Mouse (Mus musculus): Measurements from ENCODE around the gene Shroom1. TPM values are rescaled to one million over a fixed set of nuclear protein-coding genes. Genes with fewer than 3 reads are reported as not detected.

Gene Shroom1
- polyA plus RNA-seq, 1 experiment from 2014 or later, result 2.5 TPM

DNA sequence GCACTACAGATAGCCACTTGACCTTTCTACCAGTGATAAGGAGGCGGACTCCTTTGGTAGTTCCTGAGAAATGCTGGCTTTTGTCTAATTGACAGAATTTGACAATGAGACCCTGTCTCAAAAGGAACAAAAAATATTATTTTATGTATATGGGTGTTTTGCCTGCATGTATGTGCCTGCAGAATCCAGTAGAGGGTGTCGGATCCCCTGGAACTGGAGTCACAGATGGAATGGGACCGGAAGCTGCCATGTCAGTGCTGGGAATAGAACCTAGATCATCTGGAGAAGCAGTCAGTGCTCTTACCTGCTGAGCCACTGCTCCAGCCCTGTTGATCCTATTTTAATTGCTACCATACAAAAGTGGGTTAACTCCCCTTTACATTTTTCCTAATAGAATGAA is 15.7 kb downstream of the Shroom1 start:
- ATAC-seq (ENCODE audit: low FRiP score) (no peak), DNase-seq (ENCODE audit: low spot score) (no peak)
- H3K27ac ChIP-seq, result no peak overlapping the region
- H3K4me1 ChIP-seq (replicated peaks; ENCODE audit: control insufficient read depth, insufficient read depth, low read length), result peaks cover 19% of the 10 kb centered on the region
- no peaks in the 10 kb centered on the region for H3K36me3 ChIP-seq (replicated peaks; ENCODE audit: control insufficient read depth, insufficient read depth)
- no peak overlapping the region for H3K9ac ChIP-seq
- peaks cover 31% of the 10 kb centered on the region for H3K27me3 ChIP-seq (ENCODE audit: control insufficient read depth, insufficient read depth, low read length)
- no peak overlapping the region for H3K4me2 ChIP-seq (replicated peaks)
- H3K9me3 ChIP-seq (ENCODE audit: control insufficient read depth, low read length), result no peaks in the 10 kb centered on the region
- no peak overlapping the region for H3K4me3 ChIP-seq (replicated peaks; ENCODE audit: low read length)
- WGBS, result 80% methylated on average over 3 of the region's 3 CpGs

DNA sequence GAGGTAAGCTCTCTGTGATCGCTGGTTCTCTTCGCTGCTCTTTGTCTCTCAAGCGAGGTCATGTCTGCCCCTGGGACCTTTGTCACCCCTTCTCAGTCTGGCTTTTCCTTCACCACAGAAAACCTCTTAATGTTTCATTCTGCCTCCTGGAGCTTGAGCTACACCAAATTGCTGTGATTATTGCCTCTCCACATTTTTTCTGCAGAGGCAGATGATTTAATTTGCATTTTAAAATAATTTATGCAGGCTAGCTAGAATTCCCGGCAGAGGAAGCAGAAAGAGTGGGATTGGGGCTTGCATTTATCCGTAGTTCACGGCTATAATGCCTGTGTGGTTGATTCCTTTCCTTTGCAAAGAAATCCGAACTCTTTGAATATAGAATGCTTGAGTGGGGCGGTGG is 18.6 kb downstream of the Shroom1 start:
- peak overlapping the region; percentile 45 for H3K9ac ChIP-seq
- no peaks in the 10 kb centered on the region for H3K36me3 ChIP-seq (replicated peaks; ENCODE audit: control insufficient read depth, insufficient read depth)
- 0 out of 2 replicates have a peak overlapping the region, but pooled peaks have one; percentile 2 for H3K4me3 ChIP-seq (replicated peaks; ENCODE audit: low read length)
- no peak for DNase-seq (ENCODE audit: low spot score)
- H3K9me3 ChIP-seq (ENCODE audit: control insufficient read depth, low read length), result no peaks in the 10 kb centered on the region
- H3K4me1 ChIP-seq (replicated peaks; ENCODE audit: control insufficient read depth, insufficient read depth, low read length), result peaks cover 32% of the 10 kb centered on the region
- WGBS, result 11% methylated on average over 8 of the region's 8 CpGs
- H3K27ac ChIP-seq, result peak overlapping the region; percentile 62
- peak overlapping the region; percentile 37 for H3K4me2 ChIP-seq (replicated peaks)
- H3K27me3 ChIP-seq (ENCODE audit: control insufficient read depth, insufficient read depth, low read length), result peaks cover 56% of the 10 kb centered on the region
- ATAC-seq (ENCODE audit: low FRiP score), result no peak

- H3K27me3 ChIP-seq (ENCODE audit: control insufficient read depth, insufficient read depth, low read length), result peaks cover 68% of the 10 kb centered on the region
- ATAC-seq (ENCODE audit: low FRiP score), result no peak
- 44% methylated on average over 7 of the region's 7 CpGs for WGBS
Observed at GRCm38 (mm10) chr11:53477833-53478232, 20.8 kb downstream of the Shroom1 start.

GRCm38 (mm10) chr11:53478383-53479170 is 21.6 kb downstream of the Shroom1 start:
- no peak overlapping the region for H3K27ac ChIP-seq
- H3K4me3 ChIP-seq (replicated peaks; ENCODE audit: low read length), result peak overlapping the region; percentile 41
- WGBS, result 5% methylated on average over 79 of the region's 79 CpGs
- DNase-seq (ENCODE audit: low spot score) (no peak), ATAC-seq (ENCODE audit: low FRiP score) (peak; percentile 35; the same call in 1 of the 2 replicates)
- no peaks in the 10 kb centered on the region for H3K9me3 ChIP-seq (ENCODE audit: control insufficient read depth, low read length)
- H3K27me3 ChIP-seq (ENCODE audit: control insufficient read depth, insufficient read depth, low read length), result peaks cover 72% of the 10 kb centered on the region
- H3K9ac ChIP-seq, result peak overlapping the region; percentile 57
- peaks cover 30% of the 10 kb centered on the region for H3K4me1 ChIP-seq (replicated peaks; ENCODE audit: control insufficient read depth, insufficient read depth, low read length)
- peak overlapping the region; percentile 65 for H3K4me2 ChIP-seq (replicated peaks)
- no peaks in the 10 kb centered on the region for H3K36me3 ChIP-seq (replicated peaks; ENCODE audit: control insufficient read depth, insufficient read depth)

More at GRCm38 (mm10) chr11:53477833-53478232, 20.8 kb downstream of the Shroom1 start:
- no peak overlapping the region for H3K9ac ChIP-seq
- no peak overlapping the region for H3K4me2 ChIP-seq (replicated peaks)
- no peak for DNase-seq (ENCODE audit: low spot score)
- H3K36me3 ChIP-seq (replicated peaks; ENCODE audit: control insufficient read depth, insufficient read depth), result no peaks in the 10 kb centered on the region
- no peak overlapping the region for H3K27ac ChIP-seq
- H3K4me1 ChIP-seq (replicated peaks; ENCODE audit: control insufficient read depth, insufficient read depth, low read length), result peaks cover 30% of the 10 kb centered on the region
- no peak overlapping the region for H3K4me3 ChIP-seq (replicated peaks; ENCODE audit: low read length)
- no peaks in the 10 kb centered on the region for H3K9me3 ChIP-seq (ENCODE audit: control insufficient read depth, low read length)

DNA sequence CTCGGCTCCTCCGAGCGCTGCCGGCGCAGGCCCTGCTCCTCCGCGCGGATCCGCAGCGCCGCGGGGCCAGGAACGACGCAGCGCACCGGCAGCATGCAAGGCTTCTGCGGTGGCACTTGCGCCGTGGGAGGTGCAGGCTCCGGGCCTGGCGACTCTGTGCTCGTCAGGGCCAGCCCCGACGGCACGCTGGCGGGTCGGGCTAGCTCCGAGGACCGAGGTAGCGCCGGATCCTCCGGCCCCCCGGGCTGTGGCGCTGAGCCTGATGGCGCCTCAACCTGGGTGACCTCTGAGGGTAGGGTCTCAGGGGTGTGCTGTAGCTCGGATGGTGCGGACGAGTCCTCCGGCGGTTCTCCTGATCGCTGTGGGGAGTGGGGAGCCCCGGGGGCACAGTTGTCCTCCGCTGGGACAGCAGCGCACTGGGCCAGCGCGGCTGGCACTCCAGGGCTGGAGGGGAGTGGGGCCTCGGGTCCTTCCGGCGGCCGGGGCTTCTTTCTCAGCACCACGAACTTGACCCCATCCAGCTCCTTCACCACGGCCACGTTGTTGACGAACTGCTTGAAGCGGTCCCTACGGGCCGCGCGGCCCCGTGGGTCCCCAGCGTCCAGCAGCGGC is 22.3 kb downstream of the Shroom1 start:
- DNase-seq (ENCODE audit: low spot score) (no peak), ATAC-seq (ENCODE audit: low FRiP score) (0 out of 2 replicates have a peak, but pooled peaks have one; percentile 5)
- 1% methylated on average over 56 of the region's 62 CpGs for WGBS
- no peak overlapping the region for H3K27ac ChIP-seq
- no peaks in the 10 kb centered on the region for H3K9me3 ChIP-seq (ENCODE audit: control insufficient read depth, low read length)
- peak overlapping the region; percentile 57 for H3K9ac ChIP-seq
- peaks cover 67% of the 10 kb centered on the region for H3K27me3 ChIP-seq (ENCODE audit: control insufficient read depth, insufficient read depth, low read length)
- H3K36me3 ChIP-seq (replicated peaks; ENCODE audit: control insufficient read depth, insufficient read depth), result no peaks in the 10 kb centered on the region
- H3K4me3 ChIP-seq (replicated peaks; ENCODE audit: low read length), result peak overlapping the region; percentile 41
- H3K4me1 ChIP-seq (replicated peaks; ENCODE audit: control insufficient read depth, insufficient read depth, low read length), result peaks cover 30% of the 10 kb centered on the region
- peak overlapping the region; percentile 65 for H3K4me2 ChIP-seq (replicated peaks)

DNA sequence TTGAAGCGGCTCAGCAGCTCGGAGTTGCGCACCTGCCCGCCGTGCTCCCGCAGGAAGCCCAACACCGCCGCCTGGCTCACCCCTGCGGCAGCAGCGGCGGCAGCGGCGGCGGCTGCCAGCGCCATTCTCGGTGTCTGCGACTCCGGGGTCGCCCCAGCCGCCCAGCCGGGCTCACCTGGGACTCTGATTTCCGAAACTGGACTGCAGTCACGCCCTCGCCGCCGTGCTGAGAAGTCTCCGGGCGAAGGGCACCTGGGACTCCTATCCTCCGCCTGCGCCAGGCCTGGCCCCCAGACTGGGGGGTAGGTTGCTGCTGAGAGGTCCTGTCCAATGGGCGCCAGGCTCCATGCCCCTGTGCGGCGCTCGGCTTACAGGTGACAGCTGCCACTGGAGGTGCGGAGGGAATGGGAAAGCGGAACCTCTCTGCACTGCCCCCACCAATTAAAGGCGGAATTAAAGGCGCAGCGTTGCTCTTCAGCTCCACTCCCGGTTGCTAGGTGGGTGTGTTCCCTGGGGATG is 22.8 kb downstream of the Shroom1 start, which contains the start of the genes Gm9945 and Sowaha:
Gm9945 (plus strand) TSS at position 384 of the 519 bp plus-strand sequence.
Sowaha (minus strand) TSS at position 492 of the 519 bp plus-strand sequence.
- H3K27ac ChIP-seq, result no peak within 1 kb of the TSS
- DNase-seq (ENCODE audit: low spot score), result no peak
- peak; percentile 54; the same call in 1 of the 2 replicates for ATAC-seq (ENCODE audit: low FRiP score)
- peaks cover 67% of the 10 kb centered on the region for H3K27me3 ChIP-seq (ENCODE audit: control insufficient read depth, insufficient read depth, low read length)
- H3K4me3 ChIP-seq (replicated peaks; ENCODE audit: low read length), result peak within 1 kb of the TSS; percentile 41
- no peaks in the 10 kb centered on the region for H3K36me3 ChIP-seq (replicated peaks; ENCODE audit: control insufficient read depth, insufficient read depth)
- no peaks in the 10 kb centered on the region for H3K9me3 ChIP-seq (ENCODE audit: control insufficient read depth, low read length)
- H3K4me1 ChIP-seq (replicated peaks; ENCODE audit: control insufficient read depth, insufficient read depth, low read length), result peaks cover 30% of the 10 kb centered on the region
- H3K9ac ChIP-seq, result peak within 1 kb of the TSS; percentile 57
- 2% methylated on average over 38 of the region's 40 CpGs for WGBS
- H3K4me2 ChIP-seq (replicated peaks), result peak within 1 kb of the TSS; percentile 65

DNA sequence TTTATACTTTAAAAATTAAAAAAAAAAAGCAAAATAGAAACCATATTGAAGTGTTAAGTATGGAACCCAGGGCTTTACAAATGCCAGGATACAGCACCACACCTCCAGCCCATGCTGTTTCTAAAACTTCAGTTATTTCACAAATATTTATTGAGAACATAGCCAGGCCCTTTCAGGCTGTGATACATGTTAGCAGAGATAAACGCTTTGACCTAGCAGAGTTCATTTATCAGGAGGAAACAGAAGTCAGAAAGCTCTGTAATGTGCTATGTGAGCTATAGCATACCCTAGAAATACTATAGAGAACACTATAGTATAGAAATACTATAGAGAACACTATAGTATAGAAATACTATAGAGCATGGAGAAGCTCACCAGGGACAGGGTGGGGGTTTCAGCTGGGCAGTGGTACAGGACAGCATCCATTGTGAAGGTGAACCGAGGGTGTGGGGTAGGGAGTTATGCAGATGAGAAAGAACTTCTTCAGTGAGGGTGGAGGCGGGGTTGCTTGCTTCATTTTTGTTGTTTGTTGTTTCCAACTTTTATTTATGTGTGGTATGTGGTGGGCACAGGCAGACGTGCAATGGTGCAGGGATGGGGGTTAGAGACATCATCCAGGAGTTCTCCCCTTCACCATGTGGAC is 24.2 kb downstream of the Shroom1 start:
- peaks cover 71% of the 10 kb centered on the region for H3K27me3 ChIP-seq (ENCODE audit: control insufficient read depth, insufficient read depth, low read length)
- ATAC-seq (ENCODE audit: low FRiP score) (no peak), DNase-seq (ENCODE audit: low spot score) (no peak)
- H3K27ac ChIP-seq, result no peak overlapping the region
- H3K4me1 ChIP-seq (replicated peaks; ENCODE audit: control insufficient read depth, insufficient read depth, low read length), result peaks cover 20% of the 10 kb centered on the region
- H3K4me3 ChIP-seq (replicated peaks; ENCODE audit: low read length), result no peak overlapping the region
- no peak overlapping the region for H3K9ac ChIP-seq
- H3K4me2 ChIP-seq (replicated peaks), result no peak overlapping the region
- 67% methylated on average over 4 of the region's 4 CpGs for WGBS
- H3K36me3 ChIP-seq (replicated peaks; ENCODE audit: control insufficient read depth, insufficient read depth), result no peaks in the 10 kb centered on the region
- no peaks in the 10 kb centered on the region for H3K9me3 ChIP-seq (ENCODE audit: control insufficient read depth, low read length)

- Histone ChIP-seq H3K4me3 (replicated peaks; ENCODE audit: low read length) (no peak overlapping the region), H3K9ac (no peak overlapping the region), H3K4me2 (replicated peaks) (no peak overlapping the region), H3K36me3 (replicated peaks; ENCODE audit: control insufficient read depth, insufficient read depth) (no peaks in the 10 kb centered on the region), H3K4me1 (replicated peaks; ENCODE audit: control insufficient read depth, insufficient read depth, low read length) (peaks cover 24% of the 10 kb centered on the region), H3K27ac (no peak overlapping the region), H3K27me3 (ENCODE audit: control insufficient read depth, insufficient read depth, low read length) (peaks cover 74% of the 10 kb centered on the region), H3K9me3 (ENCODE audit: control insufficient read depth, low read length) (no peaks in the 10 kb centered on the region)
- DNase-seq (ENCODE audit: low spot score) (no peak), ATAC-seq (ENCODE audit: low FRiP score) (no peak)
- 80% methylated on average over 9 of the region's 9 CpGs for WGBS
Observed at GRCm38 (mm10) chr11:53483159-53483891, 26.3 kb downstream of the Shroom1 start.
